Mouse (Mus musculus) cerebellum, adult 8-10 months (tissue): ENCODE results near the gene Rptor.
A peak's percentile ranks its signal among the peaks of the same experiment; 100 is the strongest.

Experiments used
- DNase-seq: peaks from one replicate; pipeline ENCODE4 v3.0.0; 2022

The Rptor gene

GRCm38 (mm10) chr11:119937772-119938502 lies 335.2 kb downstream of the Rptor start:
- no peak for DNase-seq

GRCm38 (mm10) chr11:119939073-119939710 lies 336.5 kb downstream of the Rptor start:
- DNase-seq: no peak

- DNase-seq: no peak
Observed at GRCm38 (mm10) chr11:119939711-119940106, 337.0 kb downstream of the Rptor start.

- no peak for DNase-seq
Observed at GRCm38 (mm10) chr11:119940142-119940541, 337.4 kb downstream of the Rptor start.

- DNase-seq: no peak
Observed at GRCm38 (mm10) chr11:119941794-119942193, 339.1 kb downstream of the Rptor start.

- DNase-seq: no peak
Observed at GRCm38 (mm10) chr11:119942201-119942726, 339.6 kb downstream of the Rptor start.

GRCm38 (mm10) chr11:119942727-119943427 lies 340.2 kb downstream of the Rptor start, which contains the start of gene Baiap2:
Gene Baiap2, plus strand, starts transcription at chr11:119942763.
- peak; percentile 97 for DNase-seq

- no peak for DNase-seq
Observed at GRCm38 (mm10) chr11:119943428-119943988, 340.8 kb downstream of the Rptor start.

GRCm38 (mm10) chr11:119945343-119945742 lies 342.6 kb downstream of the Rptor start:
- no peak for DNase-seq

- DNase-seq: no peak
Observed at GRCm38 (mm10) chr11:119947426-119947825, 344.7 kb downstream of the Rptor start.

- DNase-seq: no peak
Observed at GRCm38 (mm10) chr11:119947897-119948296, 345.2 kb downstream of the Rptor start.

GRCm38 (mm10) chr11:119948305-119948704 lies 345.6 kb downstream of the Rptor start:
- no peak for DNase-seq

- no peak for DNase-seq
Observed at GRCm38 (mm10) chr11:119948803-119949202, 346.1 kb downstream of the Rptor start.
